Mouse (Mus musculus): Measurements from ENCODE around the gene BC029722.
"Not testable (repeated sequence)": the region's sequence is repeated elsewhere in the genome, so short reads cannot be mapped to it uniquely, and the experiment has no call there.

DNA sequence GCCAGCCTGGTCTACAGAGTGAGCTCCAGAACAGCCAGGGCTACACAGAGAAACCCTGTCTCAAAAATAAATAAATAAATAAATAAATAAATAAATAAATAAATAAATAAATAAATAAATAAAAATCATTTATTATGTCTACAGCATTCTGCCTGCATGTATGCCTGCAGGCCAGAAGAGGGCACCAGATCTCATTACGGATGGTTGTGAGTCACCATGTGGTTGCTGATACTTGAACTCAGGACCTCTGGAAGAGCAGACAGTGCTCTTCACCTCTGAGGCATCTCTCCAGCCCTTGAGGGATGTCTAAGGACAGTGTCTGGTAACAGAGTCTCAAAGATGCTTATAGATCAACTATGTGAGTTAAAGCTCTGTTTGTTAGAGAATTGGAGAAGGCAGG, 12.9 kb upstream of the BC029722 start:
- TF ChIP-seq TAL1, GATA1 (IDR thresholded peaks at IDR 0.05; ENCODE audit: low read length): not testable (repeated sequence)
